Mouse (Mus musculus) kidney, postnatal 0 days (tissue): ENCODE results near the gene Cyp2d10. TPM values are rescaled to one million over a fixed set of nuclear protein-coding genes. Genes with fewer than 3 reads are reported as not detected.
A peak's percentile ranks its signal among the peaks of the same experiment; 100 is the strongest.

Experiments
- ATAC-seq: fragments of 200-750 bp; cut with Nextera tagmentation; replicated peaks from 2 replicates; pipeline ENCODE4 v1.8.0; 2017; ENCODE audit warnings: low read depth, moderate number of reproducible peaks, moderate TSS enrichment, moderate library complexity; ENCODE audit not compliant: low FRiP score
- DNase-seq: peaks from one replicate; pipeline ENCODE4 v3.0.0-alpha.2; 2016; ENCODE audit warnings: low spot score
- H3K27ac ChIP-seq: fragments of 300-500 bp; sonication (generic); 2 replicates; pipeline ENCODE4 v1.5.1; 2014; ENCODE audit warnings: mild to moderate bottlenecking
- H3K27me3 ChIP-seq: fragments of 300-500 bp; sonication (generic); 2 replicates; pipeline ENCODE4 v1.6.1; 2014; ENCODE audit warnings: low read length, mixed read lengths; ENCODE audit not compliant: insufficient read depth
- H3K36me3 ChIP-seq: fragments of 300-500 bp; sonication (generic); 2 replicates; pipeline ENCODE4 v1.6.1; 2014; ENCODE audit warnings: low read length, mixed read lengths; ENCODE audit not compliant: insufficient read depth
- H3K4me1 ChIP-seq: fragments of 300-500 bp; sonication (generic); replicated peaks from 2 replicates; pipeline ENCODE4 v1.6.1; 2014; ENCODE audit warnings: antibody characterized with exemption, low read length, mixed read lengths; ENCODE audit not compliant: insufficient read depth
- H3K4me2 ChIP-seq: fragments of 300-500 bp; sonication (generic); 2 replicates; pipeline ENCODE4 v1.6.1; 2014; ENCODE audit warnings: mild to moderate bottlenecking, low read length, moderate library complexity, mixed read lengths
- H3K4me3 ChIP-seq: fragments of 300-500 bp; sonication (generic); replicated peaks from 2 replicates; pipeline ENCODE4 v1.5.1; 2014; ENCODE audit warnings: low read depth, low read length
- H3K9ac ChIP-seq: fragments of 300-500 bp; sonication (generic); 2 replicates; pipeline ENCODE4 v1.6.1; 2014; ENCODE audit warnings: low read depth, low read length
- H3K9me3 ChIP-seq: fragments of 300-500 bp; sonication (generic); replicated peaks from 2 replicates; pipeline ENCODE4 v1.6.1; 2016; ENCODE audit warnings: low read length, inconsistent platforms, mixed read lengths
- CTCF ChIP-seq: IDR thresholded peaks from 2 replicates; pipeline ENCODE4 v1.5.1; 2016; ENCODE audit warnings: antibody characterized with exemption, low read depth, mild to moderate bottlenecking, moderate library complexity
- WGBS: fragments of 180-500 bp; shearing (Covaris S2); extraction: QIAGEN DNeasy Blood & Tissue Kit; methylation state at CpG from one replicate; pipeline ENCODE4 v1.1.7; 2014; 5-methylcytosine and 5-hydroxymethylcytosine counted together
- polyA plus RNA-seq: library from polyadenylated mRNA; unstranded; fragments of >200 nt; fragmentation: Nextera tagmentation; extraction: Ambion mirVana; gene quantifications from 2 replicates; pipeline ENCODE4 v1.2.1, GENCODE M21; 2015

Cyp2d10 gene
- polyA plus RNA-seq, 1 experiment from 2014 or later: 0.12 TPM

DNA sequence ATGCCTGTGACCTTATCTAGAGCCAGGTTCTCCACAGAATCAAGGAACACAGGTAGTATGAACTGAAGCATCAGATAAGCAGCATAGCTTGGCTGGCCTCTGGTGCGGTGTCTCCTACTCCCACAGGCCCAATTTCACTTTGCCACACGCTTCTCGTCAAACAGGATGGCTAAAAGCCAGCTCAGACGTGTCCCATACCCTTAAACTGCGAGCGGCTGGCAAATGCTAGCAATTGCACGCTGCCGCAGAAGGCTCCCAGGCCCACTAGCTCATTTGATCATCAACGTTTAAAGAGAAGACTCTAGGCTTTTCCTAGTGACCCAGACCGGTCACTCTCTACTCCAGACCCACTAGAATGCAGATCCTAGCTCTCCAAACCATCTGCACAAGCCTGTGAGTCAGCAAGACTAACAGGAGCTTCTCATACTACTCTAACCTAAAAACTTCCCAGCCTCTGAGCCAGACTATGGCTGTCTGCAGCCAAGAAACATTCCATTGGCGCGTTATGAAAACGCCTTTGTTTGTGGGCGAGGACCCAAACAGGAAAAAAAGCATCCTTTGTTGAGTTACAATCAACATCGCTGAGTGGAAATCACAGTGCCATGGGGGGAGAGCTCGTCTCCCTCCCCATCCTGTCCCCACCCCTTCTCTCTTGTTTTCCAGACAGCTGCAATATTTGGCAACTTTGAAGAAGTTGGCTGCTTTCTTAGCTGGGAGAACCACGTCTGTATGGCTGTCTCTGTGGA lies 30.4 kb downstream of the Cyp2d10 start:
- DNase-seq: peak; percentile 72
- TF ChIP-seq CTCF: no peak
- no peaks in the 10 kb centered on the region for H3K9me3 ChIP-seq
- no peak overlapping the region; the same call in 1 of the 2 replicates for H3K4me2 ChIP-seq
- WGBS: 65% methylated on average over 17 of the region's 17 CpGs
- H3K27me3 ChIP-seq: no peaks in the 10 kb centered on the region
- H3K9ac ChIP-seq: no peak overlapping the region
- H3K36me3 ChIP-seq: peaks cover 6% of the 10 kb centered on the region; the same call in 1 of the 2 replicates
- H3K4me3 ChIP-seq: no peak overlapping the region
- ATAC-seq: no peak
- peak overlapping the region; percentile 93 for H3K27ac ChIP-seq
- H3K4me1 ChIP-seq: peaks cover 12% of the 10 kb centered on the region

GRCm38 (mm10) chr15:82375855-82376254 lies 31.1 kb downstream of the Cyp2d10 start:
- TF ChIP-seq CTCF: no peak
- 93% methylated on average over 9 of the region's 9 CpGs for WGBS
- Histone ChIP-seq H3K4me3 (no peak overlapping the region), H3K4me2 (no peak overlapping the region), H3K36me3 (peaks cover 6% of the 10 kb centered on the region; the same call in 1 of the 2 replicates), H3K27me3 (no peaks in the 10 kb centered on the region), H3K9me3 (no peaks in the 10 kb centered on the region), H3K9ac (no peak overlapping the region), H3K27ac (peak overlapping the region; percentile 93; the same call in 1 of the 2 replicates), H3K4me1 (peaks cover 12% of the 10 kb centered on the region)
- no peak for DNase-seq
- ATAC-seq: no peak

- DNase-seq (no peak), ATAC-seq (no peak)
- 75% methylated on average over 5 of the region's 5 CpGs for whole genome bisulfite sequencing
Measured at GRCm38 (mm10) chr15:82374437-82374836, 32.6 kb downstream of the Cyp2d10 start.

DNA sequence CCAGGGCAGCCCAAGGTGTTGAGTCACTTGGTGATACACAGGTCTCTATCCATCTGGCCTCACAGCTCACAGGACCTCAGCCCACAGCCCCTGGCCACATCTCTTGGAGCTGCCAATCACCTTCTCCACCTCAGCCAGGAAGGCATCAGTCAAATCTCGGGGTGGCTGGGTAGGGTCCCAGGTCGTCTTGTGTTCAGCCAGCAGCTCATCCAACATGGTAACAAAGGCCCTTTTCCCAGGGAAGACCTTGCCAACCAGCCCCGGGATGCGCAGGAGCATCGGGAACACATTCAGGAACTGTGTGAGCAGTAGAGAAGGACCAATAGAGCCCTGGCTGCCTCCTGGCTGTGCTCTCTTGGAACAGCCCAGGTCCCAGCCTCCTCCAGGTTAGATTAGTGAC lies 34.0 kb downstream of the Cyp2d10 start:
- WGBS: 83% methylated on average over 5 of the region's 5 CpGs
- Histone ChIP-seq H3K9ac (no peak overlapping the region), H3K4me2 (no peak overlapping the region), H3K9me3 (no peaks in the 10 kb centered on the region), H3K27me3 (no peaks in the 10 kb centered on the region), H3K36me3 (peaks cover 10% of the 10 kb centered on the region; the same call in 1 of the 2 replicates), H3K4me1 (peaks cover 5% of the 10 kb centered on the region; the same call in 1 of the 2 replicates), H3K4me3 (no peak overlapping the region), H3K27ac (no peak overlapping the region)
- no peak for TF ChIP-seq CTCF
- no peak for ATAC-seq
- no peak for DNase-seq

More at GRCm38 (mm10) chr15:82374437-82374836, 32.6 kb downstream of the Cyp2d10 start:
- H3K4me3 ChIP-seq: no peak overlapping the region
- no peak for TF ChIP-seq CTCF
- no peak overlapping the region for H3K9ac ChIP-seq
- no peak overlapping the region for H3K4me2 ChIP-seq
- no peak overlapping the region for H3K27ac ChIP-seq
- H3K36me3 ChIP-seq: peaks cover 10% of the 10 kb centered on the region; the same call in 1 of the 2 replicates
- no peaks in the 10 kb centered on the region for H3K27me3 ChIP-seq
- no peaks in the 10 kb centered on the region for H3K9me3 ChIP-seq
- H3K4me1 ChIP-seq: peaks cover 8% of the 10 kb centered on the region

GRCm38 (mm10) chr15:82372446-82372845 lies 34.5 kb downstream of the Cyp2d10 start:
- H3K9ac ChIP-seq: no peak overlapping the region
- H3K9me3 ChIP-seq: no peaks in the 10 kb centered on the region
- no peak overlapping the region for H3K27ac ChIP-seq
- H3K36me3 ChIP-seq: peaks cover 10% of the 10 kb centered on the region; the same call in 1 of the 2 replicates
- TF ChIP-seq CTCF: no peak
- DNase-seq (no peak), ATAC-seq (no peak)
- H3K4me1 ChIP-seq: peaks cover 5% of the 10 kb centered on the region; the same call in 1 of the 2 replicates
- H3K4me2 ChIP-seq: no peak overlapping the region
- H3K4me3 ChIP-seq: no peak overlapping the region
- H3K27me3 ChIP-seq: no peaks in the 10 kb centered on the region
- 82% methylated on average over 6 of the region's 6 CpGs for WGBS

- peaks cover 6% of the 10 kb centered on the region; the same call in 1 of the 2 replicates for H3K36me3 ChIP-seq
- no peak for TF ChIP-seq CTCF
- no peak; the same call in 1 of the 2 replicates for ATAC-seq
Measured at GRCm38 (mm10) chr15:82368851-82369250, 38.1 kb downstream of the Cyp2d10 start.

More at GRCm38 (mm10) chr15:82368851-82369250, 38.1 kb downstream of the Cyp2d10 start:
- Histone ChIP-seq H3K9me3 (no peaks in the 10 kb centered on the region), H3K27me3 (no peaks in the 10 kb centered on the region), H3K4me1 (no peaks in the 10 kb centered on the region), H3K9ac (no peak overlapping the region), H3K27ac (no peak overlapping the region), H3K4me3 (no peak overlapping the region), H3K4me2 (no peak overlapping the region)
- DNase-seq: no peak
- 86% methylated on average over 1 of the region's 1 CpGs for WGBS
